Mouse (Mus musculus): ENCODE data around the gene Tor1aip2. TPM values are rescaled to one million over a fixed set of nuclear protein-coding genes. Genes with fewer than 3 reads are reported as not detected.

Gene Tor1aip2
- total RNA-seq, 2 experiments from 2014 or later: 48.5 to 51.0 TPM

DNA sequence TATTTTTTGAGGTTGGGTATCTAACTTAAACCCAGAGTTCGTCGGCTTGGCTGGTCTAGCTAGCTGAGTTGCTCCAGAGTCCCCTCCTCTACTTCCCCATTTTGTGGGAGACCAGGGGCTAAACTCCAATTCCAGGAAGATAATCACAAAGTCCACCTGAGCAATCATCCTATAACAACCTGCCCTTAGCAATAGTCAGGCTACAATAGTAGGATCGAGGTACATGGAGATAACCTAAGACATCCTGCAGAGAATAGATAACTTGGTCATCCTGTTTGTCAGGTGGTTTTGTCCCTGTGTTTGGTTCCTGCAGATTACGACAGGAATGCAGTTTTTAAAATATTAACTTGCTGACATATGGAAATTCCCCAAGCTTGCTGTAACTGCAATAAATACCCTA lies 56.6 kb downstream of the Tor1aip2 start:
- intact Hi-C loops (cut with DNase I): no loop called here
- DNase-seq (ENCODE audit: low spot score in 2 of 2): no peak

DNA sequence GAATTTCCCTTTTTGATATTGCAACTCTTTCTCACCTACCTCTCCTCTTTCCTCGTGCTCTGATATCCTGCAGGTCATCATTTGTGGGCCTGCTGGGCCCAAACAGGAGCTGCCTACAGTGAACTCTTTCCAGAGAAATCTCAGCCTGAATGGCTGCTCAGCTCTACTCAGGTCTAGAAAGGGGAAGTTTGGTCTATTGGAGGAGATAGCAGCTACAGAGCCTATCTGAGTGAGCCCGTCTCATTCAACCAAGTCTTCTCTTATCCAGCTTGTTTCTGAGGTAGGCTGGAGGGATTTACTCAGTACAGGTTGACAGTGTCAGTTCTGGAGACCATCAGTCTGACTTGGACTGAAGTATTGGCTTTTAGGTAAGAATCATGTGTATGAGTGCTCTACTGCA lies 68.6 kb downstream of the Tor1aip2 start:
- DNase-seq (ENCODE audit: low spot score in 2 of 2): no peak
- intact Hi-C loops (cut with DNase I): no loop called here

DNA sequence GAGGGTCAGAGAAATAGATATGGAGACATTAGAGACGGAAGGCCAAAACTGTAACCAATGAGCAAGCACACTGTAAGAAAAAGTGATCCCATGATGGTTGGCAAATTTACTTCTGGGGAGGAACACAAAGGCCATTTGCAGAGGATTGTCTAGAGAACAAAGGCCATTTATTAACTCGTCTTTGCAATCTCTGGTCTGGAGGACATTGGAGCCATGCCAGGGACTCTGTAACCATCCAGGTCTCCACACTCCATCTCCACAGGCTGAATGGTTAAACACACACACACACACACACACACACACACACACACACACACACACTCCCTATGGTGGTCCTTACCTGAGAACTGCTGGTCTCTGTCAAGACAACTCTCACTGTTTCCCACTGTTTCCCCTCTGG lies 70.2 kb downstream of the Tor1aip2 start:
- intact Hi-C loops (cut with DNase I): no loop called here
- no peak for DNase-seq (ENCODE audit: low spot score in 2 of 2)

DNA sequence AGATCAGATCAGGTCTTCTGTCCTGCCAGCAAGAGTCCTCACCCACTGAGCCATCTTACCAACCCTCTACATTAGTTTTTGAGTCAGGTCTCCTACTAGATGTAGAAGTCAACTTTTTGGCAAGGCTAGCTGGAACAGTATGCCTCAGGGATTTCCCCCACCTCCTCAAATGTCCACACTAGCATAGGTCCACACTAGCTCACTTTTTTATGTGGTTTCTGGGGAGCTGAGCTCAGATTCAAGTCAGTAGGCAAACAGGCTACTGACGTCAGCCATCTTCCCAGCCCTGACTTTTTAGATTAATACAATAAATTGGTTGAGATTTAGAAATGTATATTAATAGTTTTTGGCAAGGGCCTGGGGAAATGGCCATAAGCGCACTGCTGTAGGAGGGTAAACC lies 72.2 kb downstream of the Tor1aip2 start:
- DNase-seq (ENCODE audit: low spot score in 2 of 2): no peak
- intact Hi-C loops (cut with DNase I): no loop called here

DNA sequence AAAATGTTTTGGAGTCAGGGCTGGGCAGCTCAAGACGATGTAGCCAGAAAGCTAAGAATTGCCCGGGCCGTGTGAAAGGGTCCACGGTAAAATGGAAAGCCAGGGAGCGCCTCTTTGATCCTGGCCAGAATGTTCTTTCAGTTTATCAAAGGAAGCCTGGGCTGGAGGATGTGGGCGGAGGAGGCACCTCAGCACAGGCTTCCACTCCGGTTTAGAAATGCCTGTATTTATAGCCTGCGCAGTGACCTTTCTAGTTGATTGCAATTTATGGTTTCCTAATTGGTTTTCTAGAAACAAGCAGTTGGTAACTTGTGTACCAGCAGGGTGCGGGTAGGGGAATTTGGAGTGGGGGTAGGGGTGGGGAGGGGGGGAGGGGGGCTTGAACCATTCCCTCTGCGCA lies 73.2 kb downstream of the Tor1aip2 start:
- intact Hi-C loops (cut with DNase I): no loop called here
- no peak for DNase-seq (ENCODE audit: low spot score in 2 of 2)

DNA sequence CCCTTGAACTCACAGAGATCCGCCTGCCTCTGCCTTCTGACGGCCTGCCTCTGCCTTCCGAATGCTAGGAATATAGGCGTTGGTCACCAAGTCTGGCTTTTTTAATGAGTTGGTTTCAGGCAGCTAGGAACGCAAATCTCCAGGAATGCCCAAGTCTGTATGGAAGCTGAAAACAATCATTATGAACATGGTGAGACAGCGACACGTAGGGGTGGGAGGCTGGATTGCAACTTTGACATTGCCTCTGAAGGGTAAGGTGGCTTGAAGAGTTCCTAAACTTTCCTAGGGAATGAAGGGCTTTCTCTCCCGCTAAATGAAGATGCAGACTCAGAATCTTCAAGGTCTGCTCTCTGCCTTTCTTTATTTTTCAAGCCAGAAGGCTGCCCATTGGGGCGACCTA lies 75.9 kb downstream of the Tor1aip2 start:
- intact Hi-C loops (cut with DNase I): no loop called here
- no peak for DNase-seq (ENCODE audit: low spot score in 2 of 2)

DNA sequence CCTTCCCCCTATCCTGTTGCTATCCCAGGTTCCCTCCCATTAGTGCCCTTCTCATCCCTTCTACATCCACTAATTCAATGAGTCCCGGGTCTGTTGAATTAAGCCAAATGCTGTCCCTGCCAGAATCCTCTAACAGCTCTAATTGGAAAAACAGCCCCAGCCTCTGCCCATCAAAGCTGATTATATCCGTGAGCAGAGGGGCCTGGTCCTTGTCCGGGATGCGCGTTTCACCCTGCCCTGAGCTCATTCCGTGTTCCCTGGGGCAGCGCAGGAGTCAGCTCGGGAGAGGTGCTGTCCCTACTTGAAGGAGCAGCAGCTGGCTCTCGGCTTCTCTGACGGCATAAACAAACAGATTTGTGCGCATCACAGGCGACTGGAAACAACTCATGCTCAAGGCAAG lies 76.5 kb downstream of the Tor1aip2 start:
- no peak for DNase-seq (ENCODE audit: low spot score in 2 of 2)
- intact Hi-C loops (cut with DNase I): no loop called here

DNA sequence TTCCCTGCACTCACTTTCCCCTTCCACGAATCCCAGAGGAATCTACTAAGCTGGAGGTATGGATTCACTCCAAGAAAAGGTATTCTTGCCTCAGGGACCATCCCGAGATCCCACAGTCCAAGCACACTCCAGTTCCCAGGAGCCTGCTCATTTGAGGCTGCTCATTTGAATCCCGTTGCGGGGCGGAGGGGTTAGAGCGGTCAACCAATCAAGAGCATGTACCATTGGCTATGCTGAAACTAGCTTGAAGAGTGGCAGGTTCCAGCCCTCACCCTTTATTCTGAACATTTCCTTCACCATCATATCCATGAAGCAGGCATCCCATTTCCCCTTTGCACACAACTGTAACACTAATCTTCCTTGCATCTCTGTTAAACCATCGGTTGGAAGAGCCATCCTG lies 76.9 kb downstream of the Tor1aip2 start:
- intact Hi-C loops (cut with DNase I): no loop called here
- DNase-seq (ENCODE audit: low spot score in 2 of 2): no peak

DNA sequence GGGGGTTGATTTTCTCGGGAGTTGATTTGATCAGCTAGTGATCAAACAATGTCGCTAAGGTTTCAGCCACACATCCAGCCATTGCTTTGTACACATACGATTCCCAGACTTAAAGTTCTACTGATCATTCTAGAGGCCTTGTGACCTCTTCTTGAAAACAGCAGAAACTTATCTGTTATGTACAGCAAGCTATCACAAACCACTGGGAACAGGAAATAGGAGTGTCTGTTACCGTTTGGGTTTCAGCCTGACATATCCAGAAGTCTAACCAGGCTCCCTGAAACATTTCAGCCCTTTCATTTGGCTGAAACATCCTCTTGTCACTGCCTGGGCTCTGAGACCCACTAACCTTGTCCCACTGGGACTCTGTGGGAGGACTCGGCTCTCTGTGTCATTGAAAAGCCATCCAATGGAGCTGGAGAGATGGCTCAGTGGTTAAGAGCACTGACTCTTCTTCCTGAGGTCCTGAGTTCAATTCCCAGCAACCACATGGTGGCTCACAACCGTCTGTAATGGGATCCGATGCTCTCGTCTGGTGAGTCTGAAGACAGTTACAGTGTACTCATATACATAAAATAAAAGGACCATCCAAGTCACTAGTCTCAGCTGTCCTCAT lies 78.8 kb downstream of the Tor1aip2 start:
- DNase-seq (ENCODE audit: low spot score in 2 of 2): no peak
- intact Hi-C loops (cut with DNase I): no loop called here

DNA sequence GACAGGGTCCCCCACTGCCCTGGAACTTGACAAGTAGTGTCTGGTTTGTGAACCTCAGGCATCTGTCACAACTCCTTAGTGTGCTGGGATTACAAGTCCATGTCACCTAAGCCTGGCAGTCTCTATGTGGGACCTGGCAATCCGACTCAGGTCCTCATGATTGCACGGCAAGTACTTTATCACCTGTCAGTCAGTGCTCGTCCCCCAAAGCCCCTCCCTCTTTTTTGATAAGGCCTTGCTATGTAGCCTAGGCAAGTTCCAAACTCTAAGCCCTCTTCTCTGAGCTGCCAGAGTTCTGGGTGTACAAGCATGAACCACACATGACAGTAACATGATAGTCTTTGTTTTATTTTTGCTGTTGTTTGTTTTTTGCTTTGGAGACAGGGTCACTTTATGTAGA lies 81.6 kb downstream of the Tor1aip2 start:
- no peak for DNase-seq (ENCODE audit: low spot score in 2 of 2)
- intact Hi-C loops (cut with DNase I): no loop called here

Other genes with a start within 250 kb of the Tor1aip2 start
- 10 to 100 TPM; 31.8 to 32.1 TPM for gene Qsox1, start 222.5 kb upstream of the Tor1aip2 start, total RNA-seq (2021)
- gene Cep350, start 62.1 kb upstream of the Tor1aip2 start, total RNA-seq (2021): 10 to 100 TPM; 42.8 to 52.9 TPM
- 10 to 100 TPM; 26.4 to 30.6 TPM for gene Tor1aip1, start 1.1 kb downstream of the Tor1aip2 start, total RNA-seq (2021)
- gene Fam163a, start 169.6 kb downstream of the Tor1aip2 start, total RNA-seq (2021): 1 to 10 TPM; 8.1 to 8.9 TPM